8 mouse cellular contexts compared by ENCODE assay signal in genomic region chr1:193130456-193130825, GRCm38 (mm10). TPM values are rescaled to one million over a fixed set of nuclear protein-coding genes. Genes with fewer than 3 reads are reported as not detected.
DNase-seq lines count a peak whose midpoint lies in the region; ATAC-seq lines count a peak whose summit lies in the region.

No protein-coding gene starts in this region.

- H3K27ac ChIP-seq in lung, embryonic 15.5 days = no peak overlapping the region
- H3K27ac ChIP-seq in embryonic facial prominence, embryonic 15.5 days (replicated peaks) = no peak overlapping the region
- peak overlapping the region; percentile 81 for H3K27ac ChIP-seq in intestine, embryonic 16.5 days (ENCODE audit: low read length)
- H3K27ac ChIP-seq in neural tube, embryonic 13.5 days (replicated peaks) = peak overlapping the region; percentile 76

- no peak for DNase-seq in lung, adult 18-20 months
- no peak for DNase-seq in cerebellum, adult 8-10 months
- no peak for DNase-seq in frontal cortex, postnatal 10 days (ENCODE audit: low spot score in 2 of 2)
- no peak for DNase-seq in kidney, postnatal 25 days

- no peaks in the 10 kb centered on the region; the same call in 1 of the 2 replicates for H3K27me3 ChIP-seq in lung, embryonic 15.5 days
- H3K27me3 ChIP-seq in embryonic facial prominence, embryonic 15.5 days = no peaks in the 10 kb centered on the region
- no peaks in the 10 kb centered on the region for H3K27me3 ChIP-seq in intestine, embryonic 16.5 days (replicated peaks; ENCODE audit: control insufficient read depth, insufficient read depth, low read length)
- H3K27me3 ChIP-seq in neural tube, embryonic 13.5 days = no peaks in the 10 kb centered on the region; the same call in 1 of the 2 replicates

- H3K9me3 ChIP-seq in lung, embryonic 15.5 days = no peaks in the 10 kb centered on the region
- no peaks in the 10 kb centered on the region for H3K9me3 ChIP-seq in embryonic facial prominence, embryonic 15.5 days (replicated peaks)
- H3K9me3 ChIP-seq in intestine, embryonic 16.5 days (ENCODE audit: control insufficient read depth, low read length) = no peaks in the 10 kb centered on the region
- no peaks in the 10 kb centered on the region for H3K9me3 ChIP-seq in neural tube, embryonic 13.5 days

- no peak overlapping the region for H3K9ac ChIP-seq in lung, embryonic 15.5 days
- no peak overlapping the region for H3K9ac ChIP-seq in embryonic facial prominence, embryonic 15.5 days
- H3K9ac ChIP-seq in intestine, embryonic 16.5 days (ENCODE audit: low read depth, low read length) = peak overlapping the region; percentile 52
- peak overlapping the region; percentile 70 for H3K9ac ChIP-seq in neural tube, embryonic 13.5 days

- peak overlapping the region; percentile 51 for H3K4me2 ChIP-seq in lung, embryonic 15.5 days
- H3K4me2 ChIP-seq in embryonic facial prominence, embryonic 15.5 days (replicated peaks) = peak overlapping the region; percentile 69
- H3K4me2 ChIP-seq in intestine, embryonic 16.5 days (ENCODE audit: low read depth, low read length) = peak overlapping the region; percentile 48
- H3K4me2 ChIP-seq in neural tube, embryonic 13.5 days = peak overlapping the region; percentile 58

- H3K4me3 ChIP-seq in lung, embryonic 15.5 days = peak overlapping the region; percentile 94
- peak overlapping the region; percentile 96 for H3K4me3 ChIP-seq in embryonic facial prominence, embryonic 15.5 days (replicated peaks)
- peak overlapping the region; percentile 91 for H3K4me3 ChIP-seq in intestine, embryonic 16.5 days (ENCODE audit: low read length)
- peak overlapping the region; percentile 96 for H3K4me3 ChIP-seq in neural tube, embryonic 13.5 days

- ATAC-seq in lung, embryonic 15.5 days (ENCODE audit: borderline replicate concordance, extremely low read depth, low FRiP score, low TSS enrichment) = peak; percentile 43; the same call in 1 of the 2 replicates
- ATAC-seq in embryonic facial prominence, embryonic 15.5 days (ENCODE audit: insufficient number of reproducible peaks, low FRiP score, low TSS enrichment, low read depth) = no peak
- peak; percentile 31 for ATAC-seq in intestine, embryonic 16.5 days
- peak; percentile 57; the same call in 1 of the 2 replicates for ATAC-seq in neural tube, embryonic 13.5 days (ENCODE audit: low read depth)

- peaks cover 19% of the 10 kb centered on the region for H3K36me3 ChIP-seq in lung, embryonic 15.5 days
- peaks cover 19% of the 10 kb centered on the region for H3K36me3 ChIP-seq in embryonic facial prominence, embryonic 15.5 days
- H3K36me3 ChIP-seq in intestine, embryonic 16.5 days (ENCODE audit: control insufficient read depth, insufficient read depth, low read length) = 0 out of 2 replicates have a peak, but pooled peaks cover 4% of the 10 kb centered on the region
- peaks cover 21% of the 10 kb centered on the region for H3K36me3 ChIP-seq in neural tube, embryonic 13.5 days

- H3K4me1 ChIP-seq in lung, embryonic 15.5 days = peaks cover 7% of the 10 kb centered on the region
- peaks cover 13% of the 10 kb centered on the region for H3K4me1 ChIP-seq in embryonic facial prominence, embryonic 15.5 days
- peaks cover 10% of the 10 kb centered on the region for H3K4me1 ChIP-seq in intestine, embryonic 16.5 days (ENCODE audit: control insufficient read depth, insufficient read depth, low read length)
- H3K4me1 ChIP-seq in neural tube, embryonic 13.5 days (replicated peaks) = peaks cover 19% of the 10 kb centered on the region

- WGBS in lung, embryonic 15.5 days = 27% methylated on average over 11 of the region's 11 CpGs
- WGBS in embryonic facial prominence, embryonic 15.5 days = 27% methylated on average over 11 of the region's 11 CpGs
- WGBS in intestine, embryonic 16.5 days = 19% methylated on average over 11 of the region's 11 CpGs
- 29% methylated on average over 11 of the region's 11 CpGs for WGBS in neural tube, embryonic 13.5 days

RNA-seq across cellular contexts. Expression of gene Diexf, which starts 0.4 kb away (rescaled TPM):
- polyA plus RNA-seq in lung, embryonic 15.5 days (2015; fragmentation: Nextera tagmentation; extraction: Ambion mirVana) = 7.0 and 7.4 TPM in 2 replicates
- 8.2 and 8.6 TPM in 2 replicates for polyA plus RNA-seq in embryonic facial prominence, embryonic 15.5 days (2015; fragmentation: Nextera tagmentation; extraction: Ambion mirVana)
- 5.0 and 9.2 TPM in 2 replicates for polyA plus RNA-seq in intestine, embryonic 16.5 days (2015; fragmentation: Nextera tagmentation; extraction: Ambion mirVana)
- polyA plus RNA-seq in neural tube, embryonic 13.5 days (2015; fragmentation: Nextera tagmentation; extraction: Ambion mirVana) = 6.4 and 8.9 TPM in 2 replicates

RNA-seq across cellular contexts. Expression of gene Irf6, which starts 22.5 kb away (rescaled TPM):
- 14.9 and 15.4 TPM in 2 replicates for polyA plus RNA-seq in lung, embryonic 15.5 days (2015; fragmentation: Nextera tagmentation; extraction: Ambion mirVana)
- polyA plus RNA-seq in embryonic facial prominence, embryonic 15.5 days (2015; fragmentation: Nextera tagmentation; extraction: Ambion mirVana) = 51.2 and 56.7 TPM in 2 replicates
- 95.0 and 106 TPM in 2 replicates for polyA plus RNA-seq in intestine, embryonic 16.5 days (2015; fragmentation: Nextera tagmentation; extraction: Ambion mirVana)
- 0.91 and 1.2 TPM in 2 replicates for polyA plus RNA-seq in neural tube, embryonic 13.5 days (2015; fragmentation: Nextera tagmentation; extraction: Ambion mirVana)

RNA-seq across cellular contexts. Expression of gene A130010J15Rik, which starts 37.4 kb away (rescaled TPM):
- 13.6 and 14.1 TPM in 2 replicates for polyA plus RNA-seq in lung, embryonic 15.5 days (2015; fragmentation: Nextera tagmentation; extraction: Ambion mirVana)
- 15.3 and 15.9 TPM in 2 replicates for polyA plus RNA-seq in embryonic facial prominence, embryonic 15.5 days (2015; fragmentation: Nextera tagmentation; extraction: Ambion mirVana)
- polyA plus RNA-seq in intestine, embryonic 16.5 days (2015; fragmentation: Nextera tagmentation; extraction: Ambion mirVana) = 13.0 and 13.7 TPM in 2 replicates
- 13.3 and 15.8 TPM in 2 replicates for polyA plus RNA-seq in neural tube, embryonic 13.5 days (2015; fragmentation: Nextera tagmentation; extraction: Ambion mirVana)

Comparison
In these comparisons a context has a peak if more than half of its experiments do, and no peak if none do; other contexts are left out.
1. H3K27ac ChIP-seq: peak in intestine, embryonic 16.5 days (single experiment) and neural tube, embryonic 13.5 days (single experiment); none in lung, embryonic 15.5 days (single experiment) and embryonic facial prominence, embryonic 15.5 days (single experiment).
2. H3K9ac ChIP-seq: peak in intestine, embryonic 16.5 days (single experiment) and neural tube, embryonic 13.5 days (single experiment); none in lung, embryonic 15.5 days (single experiment) and embryonic facial prominence, embryonic 15.5 days (single experiment).
3. Peak in every context shown above with its lines, with median percentiles within 50 percentile points of each other: H3K4me2 ChIP-seq and H3K4me3 ChIP-seq.